Comparison of ENCODE assay signal across 8 mouse cellular contexts in genomic region chr14:60737202-60737611, GRCm38 (mm10). TPM values are rescaled to one million over a fixed set of nuclear protein-coding genes. Genes with fewer than 3 reads are reported as not detected.
DNase-seq lines count a peak whose midpoint lies in the region; ATAC-seq and TF ChIP-seq lines count a peak whose summit lies in the region.

No protein-coding gene starts in this region.

- no peaks in the 10 kb centered on the region for H3K27me3 ChIP-seq in kidney, embryonic 15.5 days
- no peaks in the 10 kb centered on the region for H3K27me3 ChIP-seq in ES-Bruce4 (ENCODE audit: control insufficient read depth, insufficient read depth, low read length, poor library complexity, severe bottlenecking)
- no peaks in the 10 kb centered on the region for H3K27me3 ChIP-seq in hindbrain, embryonic 11.5 days (ENCODE audit: control insufficient read depth, insufficient read depth, low read length)
- no peaks in the 10 kb centered on the region for H3K27me3 ChIP-seq in midbrain, embryonic 13.5 days

- no peak overlapping the region for H3K4me2 ChIP-seq in kidney, embryonic 15.5 days
- no peak overlapping the region for H3K4me2 ChIP-seq in hindbrain, embryonic 11.5 days (replicated peaks; ENCODE audit: low read depth, low read length)
- H3K4me2 ChIP-seq in midbrain, embryonic 13.5 days (replicated peaks): no peak overlapping the region

- peaks cover 5% of the 10 kb centered on the region; the same call in 1 of the 2 replicates for H3K36me3 ChIP-seq in kidney, embryonic 15.5 days
- H3K36me3 ChIP-seq in ES-Bruce4 (ENCODE audit: control insufficient read depth, insufficient read depth, low read length, poor library complexity, severe bottlenecking): no peaks in the 10 kb centered on the region
- no peaks in the 10 kb centered on the region for H3K36me3 ChIP-seq in hindbrain, embryonic 11.5 days (ENCODE audit: control insufficient read depth, insufficient read depth, low read length)
- no peaks in the 10 kb centered on the region; the same call in 1 of the 2 replicates for H3K36me3 ChIP-seq in midbrain, embryonic 13.5 days

- peak overlapping the region; percentile 84 for H3K27ac ChIP-seq in kidney, embryonic 15.5 days
- H3K27ac ChIP-seq in ES-Bruce4 (ENCODE audit: insufficient read depth, low read length): peak overlapping the region; percentile 87
- peak overlapping the region; percentile 60 for H3K27ac ChIP-seq in hindbrain, embryonic 11.5 days (ENCODE audit: low read depth, low read length)
- peak overlapping the region; percentile 47 for H3K27ac ChIP-seq in midbrain, embryonic 13.5 days

- no peak overlapping the region for H3K4me3 ChIP-seq in kidney, embryonic 15.5 days (replicated peaks)
- no peak overlapping the region for H3K4me3 ChIP-seq in ES-Bruce4 (ENCODE audit: low read depth, low read length)
- H3K4me3 ChIP-seq in hindbrain, embryonic 11.5 days (ENCODE audit: low read depth, low read length): no peak overlapping the region
- no peak overlapping the region for H3K4me3 ChIP-seq in midbrain, embryonic 13.5 days (replicated peaks)

- no peak for TF ChIP-seq EP300 in ES-Bruce4 (IDR thresholded peaks at IDR 0.05; ENCODE audit: insufficient read depth, low read depth, low read length)

- 24% methylated on average over 7 of the region's 7 CpGs for WGBS in kidney, embryonic 15.5 days
- 27% methylated on average over 7 of the region's 7 CpGs for WGBS in hindbrain, embryonic 11.5 days
- WGBS in midbrain, embryonic 13.5 days: 12% methylated on average over 7 of the region's 7 CpGs

- H3K4me1 ChIP-seq in kidney, embryonic 15.5 days: peaks cover 84% of the 10 kb centered on the region
- peaks cover 12% of the 10 kb centered on the region for H3K4me1 ChIP-seq in ES-Bruce4 (ENCODE audit: control insufficient read depth, insufficient read depth, low read length)
- H3K4me1 ChIP-seq in hindbrain, embryonic 11.5 days (replicated peaks; ENCODE audit: control insufficient read depth, insufficient read depth, low read length): peaks cover 9% of the 10 kb centered on the region
- peaks cover 68% of the 10 kb centered on the region for H3K4me1 ChIP-seq in midbrain, embryonic 13.5 days (replicated peaks)

- no peak for TF ChIP-seq POLR2A in ES-Bruce4 (IDR thresholded peaks at IDR 0.05; ENCODE audit: insufficient read depth, low read length)

- no peak for TF ChIP-seq CTCF in ES-Bruce4 (IDR thresholded peaks at IDR 0.05; ENCODE audit: low read depth, low read length)

- no peak overlapping the region for H3K9ac ChIP-seq in kidney, embryonic 15.5 days
- no peak overlapping the region for H3K9ac ChIP-seq in ES-Bruce4 (ENCODE audit: low read depth, poor library complexity, severe bottlenecking)
- H3K9ac ChIP-seq in hindbrain, embryonic 11.5 days (ENCODE audit: low read depth, low read length): no peak overlapping the region
- no peak overlapping the region for H3K9ac ChIP-seq in midbrain, embryonic 13.5 days (replicated peaks)

- no peak for DNase-seq in kidney, postnatal 25 days
- no peak for DNase-seq in hindbrain, embryonic 11.5 days (ENCODE audit: low spot score)
- no peak for DNase-seq in adrenal gland, postnatal 25 days
- no peak for DNase-seq in cerebellum, adult 8-10 months
- DNase-seq in ovary, postnatal 36 days (ENCODE audit: low spot score): no peak

- no peaks in the 10 kb centered on the region for H3K9me3 ChIP-seq in kidney, embryonic 15.5 days (replicated peaks)
- H3K9me3 ChIP-seq in ES-Bruce4 (replicated peaks; ENCODE audit: control insufficient read depth, insufficient read depth, low read length, poor library complexity, severe bottlenecking): no peaks in the 10 kb centered on the region
- no peaks in the 10 kb centered on the region for H3K9me3 ChIP-seq in hindbrain, embryonic 11.5 days (ENCODE audit: control insufficient read depth, low read length)
- no peaks in the 10 kb centered on the region for H3K9me3 ChIP-seq in midbrain, embryonic 13.5 days

- no peak for ATAC-seq in kidney, embryonic 15.5 days (replicated peaks; ENCODE audit: low FRiP score)
- ATAC-seq in hindbrain, embryonic 11.5 days (ENCODE audit: low FRiP score): no peak
- ATAC-seq in midbrain, embryonic 13.5 days: no peak

RNA-seq across cellular contexts. Expression of gene C1qtnf9, which starts 30.7 kb away (rescaled TPM):
- polyA plus RNA-seq in kidney, embryonic 15.5 days (2015; fragmentation: Nextera tagmentation; extraction: Ambion mirVana): 0.48 and 0.57 TPM in 2 replicates
- not detected in 2 replicates for polyA plus RNA-seq in ES-Bruce4 (2011; ENCODE audit: insufficient read depth, insufficient read length, low read depth, missing spikeins)
- not detected in 2 replicates for polyA plus RNA-seq in hindbrain, embryonic 11.5 days (2014; fragmentation: Nextera tagmentation; extraction: Ambion mirVana)
- polyA plus RNA-seq in midbrain, embryonic 13.5 days (2015; fragmentation: Nextera tagmentation; extraction: Ambion mirVana): 0.10 TPM in 1 of 2 replicates, not detected in the other
- total RNA-seq in adrenal gland, postnatal 25 days (2021): 4.0 and 4.9 TPM in 2 replicates

RNA-seq across cellular contexts. Expression of gene Mipep, which starts 47.2 kb away (rescaled TPM):
- polyA plus RNA-seq in kidney, embryonic 15.5 days (2015; fragmentation: Nextera tagmentation; extraction: Ambion mirVana): 22.5 and 24.2 TPM in 2 replicates
- 25.9 and 26.0 TPM in 2 replicates for polyA plus RNA-seq in ES-Bruce4 (2011; ENCODE audit: insufficient read depth, insufficient read length, low read depth, missing spikeins)
- 24.0 and 24.8 TPM in 2 replicates for polyA plus RNA-seq in hindbrain, embryonic 11.5 days (2014; fragmentation: Nextera tagmentation; extraction: Ambion mirVana)
- 17.2 and 18.1 TPM in 2 replicates for polyA plus RNA-seq in midbrain, embryonic 13.5 days (2015; fragmentation: Nextera tagmentation; extraction: Ambion mirVana)
- 37.1 and 38.0 TPM in 2 replicates for total RNA-seq in adrenal gland, postnatal 25 days (2021)
